Mouse (Mus musculus) kidney, adult 11 months (tissue): ENCODE data around the gene Cfap100.

Source experiments
- DNase-seq: peaks from one replicate; pipeline ENCODE4 v3.0.0; 2022

The Cfap100 gene

GRCm38 (mm10) chr6:90369725-90370553, 58.7 kb downstream of the Cfap100 start:
- peak; percentile 36 for DNase-seq

- peak; percentile 99 for DNase-seq
Measured at GRCm38 (mm10) chr6:90368976-90369724, 59.4 kb downstream of the Cfap100 start, which contains the start of gene Zxdc. Zxdc (plus strand) TSS chr6:90369492.

- DNase-seq = no peak
Measured at GRCm38 (mm10) chr6:90363301-90363700, 65.3 kb downstream of the Cfap100 start.

GRCm38 (mm10) chr6:90360922-90361614, 67.5 kb downstream of the Cfap100 start:
- no peak for DNase-seq

GRCm38 (mm10) chr6:90360024-90360781, 68.4 kb downstream of the Cfap100 start:
- DNase-seq = peak; percentile 74

GRCm38 (mm10) chr6:90359445-90359844, 69.2 kb downstream of the Cfap100 start:
- DNase-seq = no peak

- no peak for DNase-seq
Measured at GRCm38 (mm10) chr6:90358142-90358541, 70.5 kb downstream of the Cfap100 start.
